Mouse (Mus musculus) MEL (cell line): ENCODE results near the gene Ndc80. TPM values are rescaled to one million over a fixed set of nuclear protein-coding genes. Genes with fewer than 3 reads are reported as not detected.

Experiments used
- DNase-seq: peaks from one replicate; pipeline ENCODE4 v3.0.0; 2011; ENCODE audit warnings: low read depth, low spot score
- H3K27ac ChIP-seq: 2 replicates; pipeline ENCODE4 v1.5.1; 2012; ENCODE audit warnings: low read depth, mild to moderate bottlenecking, control low read depth, low read length, moderate library complexity; ENCODE audit not compliant: control insufficient read depth
- H3K27me3 ChIP-seq, 2 experiments: fragments of 150-350 bp in 1 of 2; sonication (generic) in 1 of 2; 2 replicates each; pipeline ENCODE4 v1.6.1; 2012; ENCODE audit warnings: low read length in 2 of 2, mild to moderate bottlenecking in 2 of 2, improper control_type of control experiment in 1 of 2, moderate library complexity in 1 of 2; ENCODE audit not compliant: insufficient read depth in 2 of 2, control insufficient read depth in 1 of 2
- H3K36me3 ChIP-seq, 2 experiments: 2 replicates each; pipeline ENCODE4 v1.6.1; 2012 to 2014; ENCODE audit warnings: low read length in 2 of 2, improper control_type of control experiment in 1 of 2, inconsistent platforms in 1 of 2, mild to moderate bottlenecking in 1 of 2; ENCODE audit not compliant: insufficient read depth in 2 of 2, control insufficient read depth in 1 of 2
- H3K4me1 ChIP-seq, 2 experiments: fragments of 150-350 bp in 1 of 2; sonication (generic) in 1 of 2; 2 replicates each; pipeline ENCODE4 v1.6.1; 2012; ENCODE audit warnings: low read length in 2 of 2, improper control_type of control experiment in 1 of 2, mild to moderate bottlenecking in 1 of 2; ENCODE audit not compliant: insufficient read depth in 2 of 2, control insufficient read depth in 1 of 2
- H3K4me3 ChIP-seq, 2 experiments: fragments of 150-350 bp in 1 of 2; sonication (generic) in 1 of 2; 2 replicates each; pipeline ENCODE4 v1.5.1; 2012; ENCODE audit warnings: low read depth in 2 of 2, low read length in 2 of 2, mild to moderate bottlenecking in 2 of 2, moderate library complexity in 2 of 2, control low read depth in 1 of 2, improper control_type of control experiment in 1 of 2; ENCODE audit not compliant: control insufficient read depth in 1 of 2, insufficient read depth in 1 of 2
- H3K79me2 ChIP-seq: 2 replicates; pipeline ENCODE4 v1.6.1; 2012; ENCODE audit warnings: mild to moderate bottlenecking, low read length, moderate library complexity; ENCODE audit not compliant: control insufficient read depth, poor library complexity, insufficient read depth
- H3K9ac ChIP-seq: 2 replicates; pipeline ENCODE4 v1.6.1; 2012; ENCODE audit warnings: low read depth, mild to moderate bottlenecking, control low read depth, low read length, moderate library complexity; ENCODE audit not compliant: control insufficient read depth, poor library complexity, severe bottlenecking
- H3K9me3 ChIP-seq: fragments of 150-350 bp; sonication (generic); replicated peaks from 2 replicates; pipeline ENCODE4 v1.6.1; 2012; ENCODE audit warnings: mild to moderate bottlenecking, low read length, improper control_type of control experiment, moderate library complexity; ENCODE audit not compliant: insufficient read depth
- BHLHE40 ChIP-seq: IDR thresholded peaks from 2 replicates; pipeline ENCODE4 v1.6.1; 2012; ENCODE audit warnings: low read depth, mild to moderate bottlenecking, inconsistent platforms, low read length, improper control_type of control experiment, borderline replicate concordance
- CHD2 ChIP-seq: IDR thresholded peaks from 2 replicates; pipeline ENCODE4 v1.6.1; 2011; ENCODE audit warnings: low read length, improper control_type of control experiment
- CTCF ChIP-seq, 3 experiments: IDR thresholded peaks in 2 of 3; conservative IDR thresholded peaks in 1 of 3; 2 replicates each; pipeline ENCODE4 v1.5.1; 2011 to 2012; ENCODE audit warnings: low read length in 3 of 3, low read depth in 2 of 3, mild to moderate bottlenecking in 2 of 3, improper control_type of control experiment in 1 of 3, inconsistent platforms in 1 of 3, mixed read lengths in 1 of 3, moderate library complexity in 1 of 3; ENCODE audit not compliant: control insufficient read depth in 1 of 3, insufficient read depth in 1 of 3, poor library complexity in 1 of 3, severe bottlenecking in 1 of 3
- E2F4 ChIP-seq: IDR thresholded peaks from 2 replicates; pipeline ENCODE4 v1.6.1; 2011; ENCODE audit warnings: low read depth, low read length, improper control_type of control experiment, borderline replicate concordance
- ELF1 ChIP-seq: IDR thresholded peaks from 2 replicates; pipeline ENCODE4 v1.6.1; 2014; ENCODE audit warnings: low read depth, mild to moderate bottlenecking, inconsistent platforms, low read length, improper control_type of control experiment, moderate library complexity
- EP300 ChIP-seq, 2 experiments: IDR thresholded peaks; 2 replicates each; pipeline ENCODE4 v1.6.1; 2011; ENCODE audit warnings: improper control_type of control experiment in 2 of 2, low read length in 2 of 2, low read depth in 1 of 2, mild to moderate bottlenecking in 1 of 2
- ETS1 ChIP-seq: IDR thresholded peaks from 2 replicates; pipeline ENCODE4 v1.6.1; 2012; ENCODE audit warnings: low read depth, mild to moderate bottlenecking, inconsistent platforms, low read length, improper control_type of control experiment, moderate library complexity
- GATA1 ChIP-seq: IDR thresholded peaks from 2 replicates; pipeline ENCODE4 v1.6.1; 2011; ENCODE audit warnings: low read depth, low read length, improper control_type of control experiment
- HCFC1 ChIP-seq: IDR thresholded peaks from 2 replicates; pipeline ENCODE4 v1.6.1; 2012; ENCODE audit warnings: low read depth, mild to moderate bottlenecking, inconsistent platforms, low read length, improper control_type of control experiment, moderate library complexity
- JUND ChIP-seq: IDR thresholded peaks from 2 replicates; pipeline ENCODE4 v1.6.1; 2011; ENCODE audit warnings: low read depth, mild to moderate bottlenecking, improper control_type of control experiment, low read length
- KAT2A ChIP-seq: conservative IDR thresholded peaks from 2 replicates; pipeline ENCODE4 v1.6.1; 2012; ENCODE audit warnings: low read depth, low read length, improper control_type of control experiment, inconsistent platforms
- MAFK ChIP-seq: IDR thresholded peaks from 2 replicates; pipeline ENCODE4 v1.6.1; 2011; ENCODE audit warnings: low read depth, mild to moderate bottlenecking, low read length, improper control_type of control experiment, borderline replicate concordance
- MAX ChIP-seq: IDR thresholded peaks from 2 replicates; pipeline ENCODE4 v1.6.1; 2011; ENCODE audit warnings: low read length, improper control_type of control experiment
- MEF2A ChIP-seq: IDR thresholded peaks from 2 replicates; pipeline ENCODE4 v1.6.1; 2014; ENCODE audit warnings: low read depth, mild to moderate bottlenecking, inconsistent platforms, low read length, improper control_type of control experiment; ENCODE audit not compliant: poor library complexity, insufficient replicate concordance, severe bottlenecking; ENCODE audit errors: extremely low read depth
- MXI1 ChIP-seq: IDR thresholded peaks from 2 replicates; pipeline ENCODE4 v1.6.1; 2011; ENCODE audit warnings: mild to moderate bottlenecking, low read depth, low read length, improper control_type of control experiment
- NELFE ChIP-seq: IDR thresholded peaks from 2 replicates; pipeline ENCODE4 v1.6.1; 2011; ENCODE audit warnings: low read depth, low read length, improper control_type of control experiment
- RAD21 ChIP-seq: IDR thresholded peaks from 2 replicates; pipeline ENCODE4 v1.6.1; 2011; ENCODE audit warnings: mild to moderate bottlenecking, low read depth, low read length, improper control_type of control experiment
- RCOR1 ChIP-seq: IDR thresholded peaks from 2 replicates; pipeline ENCODE4 v1.6.1; 2012; ENCODE audit warnings: low read depth, mild to moderate bottlenecking, inconsistent platforms, low read length, improper control_type of control experiment
- TBP ChIP-seq: IDR thresholded peaks from 2 replicates; pipeline ENCODE4 v1.8.0; 2011; ENCODE audit warnings: low read depth, low read length, improper control_type of control experiment
- USF1 ChIP-seq: IDR thresholded peaks from 2 replicates; pipeline ENCODE4 v1.6.1; 2014; ENCODE audit warnings: low read depth, mild to moderate bottlenecking, inconsistent platforms, low read length, improper control_type of control experiment, moderate library complexity
- USF2 ChIP-seq, 2 experiments: IDR thresholded peaks; 2 replicates each; pipeline ENCODE4 v1.6.1; 2011 to 2012; ENCODE audit warnings: improper control_type of control experiment in 2 of 2, low read length in 2 of 2, borderline replicate concordance in 1 of 2, inconsistent platforms in 1 of 2, low read depth in 1 of 2, mild to moderate bottlenecking in 1 of 2; ENCODE audit not compliant: insufficient read depth in 1 of 2
- ZC3H11A ChIP-seq: IDR thresholded peaks from 2 replicates; pipeline ENCODE4 v1.6.1; 2012; ENCODE audit warnings: low read depth, mild to moderate bottlenecking, inconsistent platforms, low read length, improper control_type of control experiment
- ZKSCAN1 ChIP-seq: IDR thresholded peaks from 2 replicates; pipeline ENCODE4 v1.6.1; 2012; ENCODE audit warnings: low read depth, mild to moderate bottlenecking, inconsistent platforms, low read length, improper control_type of control experiment, moderate library complexity
- ZMIZ1 ChIP-seq: IDR thresholded peaks from 2 replicates; pipeline ENCODE4 v1.6.1; 2012; ENCODE audit warnings: low read depth, mild to moderate bottlenecking, inconsistent platforms, low read length, improper control_type of control experiment, moderate library complexity
- ZNF384 ChIP-seq: IDR thresholded peaks from 2 replicates; pipeline ENCODE4 v1.6.1; 2012; ENCODE audit warnings: low read depth, mild to moderate bottlenecking, inconsistent platforms, low read length, improper control_type of control experiment
- polyA plus RNA-seq, 2 experiments: library from polyadenylated mRNA; stranded (reverse) in 1 of 2; unstranded in 1 of 2; fragments of >175 nt in 1 of 2; fragments of >200 nt in 1 of 2; gene quantifications; 2 replicates each; pipeline versions ENCODE4 v1.2.1 to v1.2.4; 2012; ENCODE audit warnings: low replicate concordance in 2 of 2, low read depth in 1 of 2; ENCODE audit not compliant: insufficient read length in 2 of 2, insufficient read depth in 1 of 2, missing spikeins in 1 of 2
- total RNA-seq: library from RNA; depleted of rRNA; stranded (reverse); fragments of 300-350 nt; gene quantifications from 2 replicates; pipeline ENCODE4 v1.2.3, GENCODE M21; 2012

Gene Ndc80
- total and polyA plus RNA-seq, 3 experiments: 26.0 to 28.3 TPM; not detected in 1

DNA sequence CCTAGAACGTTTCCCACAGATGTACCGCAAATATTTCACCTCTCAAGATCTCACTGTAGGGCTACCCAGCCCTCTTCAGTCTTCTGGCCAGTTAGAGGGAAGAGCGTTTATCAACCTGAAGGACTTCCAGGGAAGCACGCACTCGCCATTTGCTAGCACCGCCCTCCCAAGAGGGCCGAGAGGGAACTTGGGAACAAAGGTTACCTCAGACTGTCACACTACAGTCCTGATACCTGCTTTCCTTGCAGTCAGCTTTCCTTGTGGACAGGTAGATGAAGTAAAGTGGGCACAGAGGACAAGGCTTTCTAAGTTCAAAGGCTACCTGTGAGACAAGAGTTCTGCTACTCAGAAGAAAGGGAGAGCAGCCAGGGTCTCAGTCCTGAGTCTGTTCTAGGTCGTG lies 19.8 kb downstream of the Ndc80 start (continued):
- TF ChIP-seq RAD21 (no peak), EP300 (IDR thresholded peaks at IDR 0.05; ENCODE audit: low read depth in 1 of 2, low read length in 2 of 2) (no peak), ZKSCAN1 (no peak), MAX (no peak), KAT2A (no peak)

DNA sequence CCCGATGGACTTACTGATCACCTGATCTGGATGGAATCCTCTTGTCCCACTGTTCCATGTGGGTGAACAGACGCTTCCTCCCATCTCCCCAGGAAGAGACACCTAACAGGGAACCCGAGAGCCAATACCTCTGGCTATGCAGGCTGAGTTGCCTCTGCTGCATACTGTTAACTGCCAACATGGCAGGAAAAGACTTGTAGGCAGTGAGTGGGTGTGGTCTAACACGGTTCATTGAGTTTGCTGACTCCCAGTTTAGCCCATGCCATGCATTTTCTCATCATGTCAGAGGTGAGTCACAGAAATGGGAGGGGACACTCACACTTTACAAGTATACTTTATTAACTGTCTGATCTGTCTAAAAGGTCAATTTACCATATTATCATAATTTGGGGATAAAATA lies 30.9 kb downstream of the Ndc80 start:
- Histone ChIP-seq H3K9ac (no peak overlapping the region), H3K27ac (no peak overlapping the region), H3K4me3 (no peak overlapping the region), H3K79me2 (no peaks in the 10 kb centered on the region), H3K36me3 (peaks cover 3 to 10% of the 10 kb centered on the region in 2 experiments), H3K27me3 (no peaks in the 10 kb centered on the region), H3K4me1 (peaks cover 0 to 12% of the 10 kb centered on the region in 2 experiments; a peak in 2 of 4 replicates), H3K9me3 (no peaks in the 10 kb centered on the region)
- TF ChIP-seq MXI1 (no peak), ELF1 (no peak), GATA1 (no peak), MAX (no peak), RAD21 (no peak), MEF2A (no peak), MAFK (no peak), USF2 (IDR thresholded peaks at IDR 0.05; ENCODE audit: borderline replicate concordance in 1 of 2, insufficient read depth in 1 of 2, low read depth in 1 of 2, low read length in 2 of 2) (no peak), BHLHE40 (no peak), RCOR1 (no peak), CHD2 (no peak), HCFC1 (no peak), E2F4 (no peak), ZC3H11A (no peak)
- DNase-seq: peak; percentile 49

DNA sequence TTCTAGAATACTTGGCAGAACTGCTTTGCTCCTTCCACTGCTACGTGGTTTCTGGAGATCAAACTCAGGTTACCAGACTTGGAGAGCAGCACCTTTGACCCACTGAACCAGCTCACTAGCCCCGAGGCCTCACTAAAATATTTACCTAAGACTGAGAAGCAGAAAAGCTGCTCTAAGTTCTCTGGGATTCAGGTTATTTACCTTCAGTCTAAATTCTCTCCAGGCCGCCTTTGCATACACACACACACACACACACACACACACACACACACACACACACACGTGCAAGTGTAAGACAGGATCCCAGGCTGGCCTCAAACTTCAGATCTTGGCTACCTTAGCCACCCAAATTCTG lies 35.3 kb downstream of the Ndc80 start:
- Histone ChIP-seq H3K9ac (peak overlapping the region; percentile 68), H3K27ac (peak overlapping the region; percentile 86), H3K4me3 (peak overlapping the region; percentile 43 to 51), H3K4me1 (peaks cover 3 to 21% of the 10 kb centered on the region in 2 experiments; a peak in 3 of 4 replicates), H3K36me3 (peaks cover 0 to 20% of the 10 kb centered on the region in 2 experiments; a peak in 2 of 4 replicates), H3K9me3 (no peaks in the 10 kb centered on the region), H3K79me2 (no peaks in the 10 kb centered on the region), H3K27me3 (no peaks in the 10 kb centered on the region)
- no peak for DNase-seq
- no peak for TF ChIP-seq CTCF (IDR thresholded peaks at IDR 0.05 in 2 of 3, conservative IDR thresholded peaks at IDR 0.05 in 1 of 3; ENCODE audit: control insufficient read depth in 1 of 3, insufficient read depth in 1 of 3, low read depth in 2 of 3, low read length in 3 of 3, poor library complexity in 1 of 3, severe bottlenecking in 1 of 3)
- no peak for TF ChIP-seq ZNF384
- no peak for TF ChIP-seq TBP
- no peak for TF ChIP-seq USF1
- TF ChIP-seq JUND: no peak
- no peak for TF ChIP-seq MAX
- TF ChIP-seq ZMIZ1: no peak
- TF ChIP-seq ZKSCAN1: no peak
- no peak for TF ChIP-seq ZC3H11A
- TF ChIP-seq CHD2: no peak
- no peak for TF ChIP-seq ETS1
- no peak for TF ChIP-seq NELFE
